Mouse (Mus musculus): ENCODE measurements around the gene Enpp1. TPM values are rescaled to one million over a fixed set of nuclear protein-coding genes. Genes with fewer than 3 reads are reported as not detected.

The Enpp1 gene
- polyA plus RNA-seq, 1 experiment, result 26.9 TPM

DNA sequence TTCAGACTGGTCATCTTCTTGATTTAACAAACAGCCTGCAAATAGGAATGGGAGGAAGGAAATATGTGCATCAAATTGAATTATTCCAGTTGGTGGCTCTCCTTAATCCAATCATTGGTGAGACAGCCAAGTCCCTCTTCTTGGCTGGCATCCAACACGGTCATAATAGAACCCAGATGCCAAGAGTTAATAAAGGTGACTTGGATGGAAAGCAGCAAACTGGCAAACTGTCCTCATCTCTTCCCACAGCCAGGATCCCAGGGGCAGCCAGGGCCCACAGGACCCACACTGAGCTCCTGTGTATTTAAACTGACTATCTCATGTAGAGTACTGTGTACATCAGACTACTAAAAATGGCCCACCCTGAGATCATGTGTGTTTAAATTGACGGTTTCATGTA, 26.5 kb upstream of the Enpp1 start:
- H3K4me3 ChIP-seq (ENCODE audit: insufficient read depth, low read length), result no peak overlapping the region
- no peak for TF ChIP-seq POLR2A (IDR thresholded peaks at IDR 0.05; ENCODE audit: low read depth, low read length)
- TF ChIP-seq CTCF (IDR thresholded peaks at IDR 0.05; ENCODE audit: borderline replicate concordance, insufficient read depth, low read length), result no peak
- H3K27ac ChIP-seq (ENCODE audit: insufficient read depth, low read length), result 0 out of 2 replicates have a peak overlapping the region, but pooled peaks have one; percentile 5
- H3K4me1 ChIP-seq (ENCODE audit: control insufficient read depth, insufficient read depth, low read length), result 0 out of 2 replicates have a peak, but pooled peaks cover 3% of the 10 kb centered on the region

- H3K27ac ChIP-seq (ENCODE audit: insufficient read depth, low read length), result no peak overlapping the region
- no peak overlapping the region for H3K4me3 ChIP-seq (ENCODE audit: insufficient read depth, low read length)
- H3K4me1 ChIP-seq (ENCODE audit: control insufficient read depth, insufficient read depth, low read length), result peaks cover 7% of the 10 kb centered on the region; the same call in 1 of the 2 replicates
- TF ChIP-seq CTCF (IDR thresholded peaks at IDR 0.05; ENCODE audit: borderline replicate concordance, insufficient read depth, low read length) (no peak), POLR2A (IDR thresholded peaks at IDR 0.05; ENCODE audit: low read depth, low read length) (no peak)
Measured at GRCm38 (mm10) chr10:24735027-24735777, 23.2 kb upstream of the Enpp1 start.

DNA sequence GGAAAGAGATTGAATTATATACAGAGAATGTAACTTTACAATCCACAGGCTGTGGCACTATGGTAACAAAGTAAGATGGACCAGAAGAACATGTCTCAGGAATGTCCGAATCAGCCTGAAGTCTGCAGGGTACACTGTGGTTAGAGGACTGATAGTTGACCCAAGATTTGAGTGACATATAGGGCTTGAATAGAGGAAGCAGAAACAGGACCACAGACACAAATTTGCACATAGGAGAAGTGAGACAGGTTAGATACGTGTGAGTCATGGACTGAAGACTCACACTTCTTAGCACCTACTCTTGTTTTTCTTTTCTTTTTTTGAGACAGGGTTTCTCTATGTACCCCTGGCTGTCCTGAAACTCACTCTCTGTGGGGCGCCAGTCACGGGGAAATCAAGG, 15.5 kb upstream of the Enpp1 start:
- H3K4me1 ChIP-seq (ENCODE audit: control insufficient read depth, insufficient read depth, low read length), result peaks cover 3% of the 10 kb centered on the region; the same call in 1 of the 2 replicates
- no peak overlapping the region for H3K27ac ChIP-seq (ENCODE audit: insufficient read depth, low read length)
- TF ChIP-seq CTCF (IDR thresholded peaks at IDR 0.05; ENCODE audit: borderline replicate concordance, insufficient read depth, low read length) (no peak), POLR2A (IDR thresholded peaks at IDR 0.05; ENCODE audit: low read depth, low read length) (no peak)
- H3K4me3 ChIP-seq (ENCODE audit: insufficient read depth, low read length), result no peak overlapping the region

GRCm38 (mm10) chr10:24725197-24725596, 13.2 kb upstream of the Enpp1 start:
- no peaks in the 10 kb centered on the region for H3K4me1 ChIP-seq (ENCODE audit: control insufficient read depth, insufficient read depth, low read length)
- H3K4me3 ChIP-seq (ENCODE audit: insufficient read depth, low read length), result no peak overlapping the region
- TF ChIP-seq POLR2A (IDR thresholded peaks at IDR 0.05; ENCODE audit: low read depth, low read length) (no peak), CTCF (IDR thresholded peaks at IDR 0.05; ENCODE audit: borderline replicate concordance, insufficient read depth, low read length) (no peak)
- H3K27ac ChIP-seq (ENCODE audit: insufficient read depth, low read length), result no peak overlapping the region

DNA sequence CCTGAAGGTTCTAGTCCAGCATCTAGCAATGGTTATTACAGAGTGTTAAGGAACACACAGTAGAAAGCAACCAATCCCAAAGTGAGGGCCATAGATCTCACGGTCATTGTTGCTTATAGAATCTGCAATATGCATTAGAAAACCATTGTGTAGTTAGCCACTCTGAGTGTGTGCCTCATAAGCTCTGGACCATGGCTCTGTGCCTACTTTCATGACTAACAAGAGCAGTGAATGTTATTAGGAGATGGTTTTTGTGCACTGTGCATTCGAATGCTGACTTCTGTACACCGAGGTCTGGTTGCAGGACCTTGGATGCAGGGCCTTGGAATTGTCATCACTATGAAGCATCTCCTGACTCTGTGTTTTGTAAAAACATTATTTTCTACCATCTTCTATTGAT, 9.9 kb upstream of the Enpp1 start:
- no peak overlapping the region for H3K27ac ChIP-seq (ENCODE audit: insufficient read depth, low read length)

GRCm38 (mm10) chr10:24719383-24719782, 7.4 kb upstream of the Enpp1 start:
- Histone ChIP-seq H3K4me3 (ENCODE audit: insufficient read depth, low read length) (no peak overlapping the region), H3K27ac (ENCODE audit: insufficient read depth, low read length) (no peak overlapping the region), H3K4me1 (ENCODE audit: control insufficient read depth, insufficient read depth, low read length) (no peaks in the 10 kb centered on the region)
- TF ChIP-seq POLR2A (IDR thresholded peaks at IDR 0.05; ENCODE audit: low read depth, low read length) (no peak), CTCF (IDR thresholded peaks at IDR 0.05; ENCODE audit: borderline replicate concordance, insufficient read depth, low read length) (no peak)

More for the DNA sequence above, 9.9 kb upstream of the Enpp1 start:
- H3K4me3 ChIP-seq (ENCODE audit: insufficient read depth, low read length), result no peak overlapping the region
- TF ChIP-seq POLR2A (IDR thresholded peaks at IDR 0.05; ENCODE audit: low read depth, low read length), result no peak
- H3K4me1 ChIP-seq (ENCODE audit: control insufficient read depth, insufficient read depth, low read length), result no peaks in the 10 kb centered on the region

DNA sequence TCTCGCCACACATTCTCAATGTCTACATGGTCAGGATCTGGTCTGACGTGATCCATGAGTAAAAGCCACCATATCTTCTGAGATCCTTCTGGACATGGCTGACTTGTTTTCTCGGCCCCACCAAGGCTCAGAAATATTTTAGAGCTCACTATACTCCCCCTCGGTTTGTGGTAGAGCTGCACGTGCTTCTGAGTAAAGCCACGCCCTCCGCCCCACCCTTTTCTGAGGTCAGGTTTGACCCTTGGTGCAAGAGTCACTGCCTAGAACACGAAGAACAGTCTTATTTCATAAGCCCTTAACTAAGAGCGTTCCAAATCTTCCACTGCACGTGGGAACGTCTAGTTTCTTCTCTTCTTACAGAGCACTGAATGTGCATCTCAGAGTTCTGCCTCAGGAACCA, 6.8 kb upstream of the Enpp1 start:
- Histone ChIP-seq H3K27ac (ENCODE audit: insufficient read depth, low read length) (no peak overlapping the region), H3K4me3 (ENCODE audit: insufficient read depth, low read length) (no peak overlapping the region), H3K4me1 (ENCODE audit: control insufficient read depth, insufficient read depth, low read length) (no peaks in the 10 kb centered on the region)
- TF ChIP-seq CTCF (IDR thresholded peaks at IDR 0.05; ENCODE audit: borderline replicate concordance, insufficient read depth, low read length) (no peak), POLR2A (IDR thresholded peaks at IDR 0.05; ENCODE audit: low read depth, low read length) (no peak)

GRCm38 (mm10) chr10:24718058-24718457, 6.1 kb upstream of the Enpp1 start:
- H3K4me1 ChIP-seq (ENCODE audit: control insufficient read depth, insufficient read depth, low read length), result no peaks in the 10 kb centered on the region
- no peak overlapping the region for H3K27ac ChIP-seq (ENCODE audit: insufficient read depth, low read length)
- no peak overlapping the region for H3K4me3 ChIP-seq (ENCODE audit: insufficient read depth, low read length)
- TF ChIP-seq POLR2A (IDR thresholded peaks at IDR 0.05; ENCODE audit: low read depth, low read length) (no peak), CTCF (IDR thresholded peaks at IDR 0.05; ENCODE audit: borderline replicate concordance, insufficient read depth, low read length) (no peak)

- TF ChIP-seq CTCF (IDR thresholded peaks at IDR 0.05; ENCODE audit: borderline replicate concordance, insufficient read depth, low read length) (no peak), POLR2A (IDR thresholded peaks at IDR 0.05; ENCODE audit: low read depth, low read length) (no peak)
- Histone ChIP-seq H3K27ac (ENCODE audit: insufficient read depth, low read length) (no peak overlapping the region), H3K4me1 (ENCODE audit: control insufficient read depth, insufficient read depth, low read length) (no peaks in the 10 kb centered on the region), H3K4me3 (ENCODE audit: insufficient read depth, low read length) (no peak overlapping the region)
Measured at GRCm38 (mm10) chr10:24716232-24716631, 4.3 kb upstream of the Enpp1 start.

GRCm38 (mm10) chr10:24712901-24713300, 942 bp upstream of the Enpp1 start:
- no peak overlapping the region for H3K4me3 ChIP-seq (ENCODE audit: insufficient read depth, low read length)
- H3K4me1 ChIP-seq (ENCODE audit: control insufficient read depth, insufficient read depth, low read length), result peaks cover 3% of the 10 kb centered on the region
- TF ChIP-seq CTCF (IDR thresholded peaks at IDR 0.05; ENCODE audit: borderline replicate concordance, insufficient read depth, low read length) (no peak), POLR2A (IDR thresholded peaks at IDR 0.05; ENCODE audit: low read depth, low read length) (no peak)
- no peak overlapping the region for H3K27ac ChIP-seq (ENCODE audit: insufficient read depth, low read length)

Data from embryonic fibroblast, embryonic 13.5 days (primary cell).